Mouse (Mus musculus): ENCODE results near the gene Pigq.

Pigq gene

DNA sequence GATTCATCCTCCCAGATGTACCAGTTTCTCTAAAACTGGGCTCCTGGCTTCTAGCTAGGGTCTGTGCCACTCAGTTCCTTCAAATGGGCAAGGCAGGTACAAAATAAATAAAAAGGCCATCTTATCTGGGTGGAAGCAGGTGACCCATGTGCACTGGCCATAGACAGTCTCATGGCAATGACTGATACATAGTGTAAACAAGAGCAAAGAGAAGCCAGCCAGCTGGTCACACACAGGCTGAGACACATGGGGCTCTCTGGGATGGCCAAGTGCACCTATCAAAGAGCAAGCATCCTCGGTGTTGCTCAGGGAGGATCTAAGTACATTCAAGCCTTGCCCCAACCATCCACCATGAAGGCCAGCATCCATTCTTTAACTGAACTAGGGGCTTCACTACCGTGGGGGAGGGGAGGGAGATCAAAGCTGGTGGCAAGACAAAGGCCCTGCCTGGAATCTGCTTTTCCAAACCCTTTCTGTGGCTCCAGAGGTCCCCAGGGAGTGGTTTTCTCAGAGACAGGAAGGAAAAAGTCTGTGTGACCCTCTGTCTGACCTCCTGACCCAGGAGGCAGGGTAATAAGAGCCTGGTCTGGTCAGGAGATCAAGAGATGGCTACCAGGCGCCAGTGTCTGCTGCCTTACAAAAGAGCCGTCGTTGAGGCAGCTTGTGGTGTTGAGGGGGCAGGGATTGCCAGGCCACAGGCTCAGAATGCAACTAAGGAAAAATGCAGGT lies 63.7 kb downstream of the Pigq start:
- no peak for DNase-seq

- DNase-seq = no peak
Observed at GRCm38 (mm10) chr17:25880196-25880910, 64.4 kb downstream of the Pigq start, which contains the start of gene Wfikkn1. Wfikkn1 (minus strand) TSS chr17:25880858.

- no peak for DNase-seq
Observed at GRCm38 (mm10) chr17:25879750-25880149, 65.0 kb downstream of the Pigq start.

DNA sequence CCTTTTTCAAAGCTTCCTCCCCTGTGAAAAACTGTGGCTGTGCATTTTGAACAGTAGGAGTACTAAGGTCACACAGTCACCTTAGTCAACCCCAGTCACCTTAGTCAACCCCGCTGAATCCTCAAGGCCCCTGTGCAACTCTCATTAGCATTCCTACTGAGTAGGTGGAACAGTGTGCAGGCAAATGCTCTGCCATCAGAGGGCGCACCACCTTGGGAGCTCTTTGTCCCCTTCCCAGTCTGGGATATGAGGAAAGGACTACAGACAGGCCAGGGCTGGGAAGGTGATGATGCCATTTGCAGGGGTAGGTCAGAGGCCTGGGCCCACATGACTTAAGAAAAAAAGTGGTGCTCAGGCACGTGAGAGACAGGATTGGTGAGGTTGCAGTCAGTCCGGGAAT lies 65.5 kb downstream of the Pigq start:
- peak in 1 of 2 experiments; percentile 24 for DNase-seq

- DNase-seq = no peak
Observed at GRCm38 (mm10) chr17:25878611-25879180, 66.0 kb downstream of the Pigq start.

DNA sequence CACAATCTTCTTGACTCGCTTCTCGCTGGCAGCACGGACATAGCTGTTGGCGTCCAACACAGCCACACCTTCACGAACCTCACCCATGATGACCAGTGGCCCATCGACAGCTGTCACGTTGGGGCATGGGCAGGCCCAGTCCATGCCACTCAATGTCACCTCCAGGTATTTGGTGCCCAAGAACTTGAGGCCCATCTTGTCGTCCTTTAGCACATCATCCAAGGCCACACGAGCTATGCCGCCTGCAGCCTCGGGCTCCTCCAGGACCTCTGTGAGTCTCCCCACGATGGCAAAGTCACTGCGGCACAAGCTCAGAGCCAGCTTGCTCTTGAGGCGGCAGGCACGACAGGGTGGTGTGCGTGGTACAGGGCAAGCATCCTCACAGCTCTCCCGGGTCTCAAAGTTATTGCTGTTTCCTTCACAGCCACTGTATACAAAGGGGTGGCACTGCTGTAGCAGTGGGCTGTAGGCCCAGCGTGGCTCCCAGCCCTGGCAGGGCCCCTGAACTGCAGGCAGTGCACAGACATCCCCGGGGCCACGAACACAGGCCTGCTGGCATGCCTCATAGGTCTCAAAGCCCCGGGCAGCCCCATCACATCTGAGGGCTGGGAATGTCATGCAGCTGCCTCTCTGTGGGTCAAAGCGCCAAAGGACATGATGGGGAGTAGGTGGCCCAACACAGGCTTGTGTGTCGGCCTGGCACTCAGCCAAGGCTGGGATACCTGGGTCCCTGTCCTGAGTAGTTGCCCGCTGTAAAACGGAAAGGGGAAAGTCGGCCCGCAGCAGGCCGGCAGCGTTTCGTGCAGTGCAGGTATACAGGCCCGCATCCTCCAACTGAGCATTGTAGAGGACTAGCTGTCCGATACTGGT lies 66.8 kb downstream of the Pigq start:
- DNase-seq = no peak

- DNase-seq = no peak
Observed at GRCm38 (mm10) chr17:25877025-25877424, 67.7 kb downstream of the Pigq start.

Measured in spleen, adult 18-20 months (tissue).